Mouse (Mus musculus) forebrain, embryonic 12.5 days (tissue): ENCODE measurements around the gene Bptf. TPM values are rescaled to one million over a fixed set of nuclear protein-coding genes. Genes with fewer than 3 reads are reported as not detected.
"Not testable (repeated sequence)": the region's sequence is repeated elsewhere in the genome, so short reads cannot be mapped to it uniquely, and the experiment has no call there.

Source experiments
- ATAC-seq: fragments of 200-750 bp; cut with Nextera tagmentation; 2 replicates; pipeline ENCODE4 v1.8.0; 2017; ENCODE audit warnings: moderate TSS enrichment; ENCODE audit not compliant: low FRiP score
- H3K27ac ChIP-seq: fragments of 300-500 bp; sonication (generic); 2 replicates; pipeline ENCODE4 v1.5.1; 2016; ENCODE audit warnings: mild to moderate bottlenecking
- H3K27me3 ChIP-seq: fragments of 300-500 bp; sonication (generic); 2 replicates; pipeline ENCODE4 v1.6.1; 2016; ENCODE audit warnings: mild to moderate bottlenecking
- H3K36me3 ChIP-seq: fragments of 300-500 bp; sonication (generic); replicated peaks from 2 replicates; pipeline ENCODE4 v1.6.1; 2016; ENCODE audit warnings: mild to moderate bottlenecking
- H3K4me1 ChIP-seq: fragments of 300-500 bp; sonication (generic); 2 replicates; pipeline ENCODE4 v1.6.1; 2016
- H3K4me2 ChIP-seq: fragments of 300-500 bp; sonication (generic); 2 replicates; pipeline ENCODE4 v1.6.1; 2016; ENCODE audit warnings: mild to moderate bottlenecking, moderate library complexity
- H3K4me3 ChIP-seq: fragments of 300-500 bp; sonication (generic); replicated peaks from 2 replicates; pipeline ENCODE4 v1.5.1; 2016; ENCODE audit warnings: mild to moderate bottlenecking
- H3K9ac ChIP-seq: fragments of 300-500 bp; sonication (generic); 2 replicates; pipeline ENCODE4 v1.6.1; 2016; ENCODE audit warnings: mild to moderate bottlenecking
- H3K9me3 ChIP-seq: fragments of 300-500 bp; sonication (generic); 2 replicates; pipeline ENCODE4 v1.6.1; 2016
- WGBS: fragments of 180-500 bp; shearing (Covaris S2); methylation state at CpG from one replicate; pipeline ENCODE4 v1.1.7; 2016; 5-methylcytosine and 5-hydroxymethylcytosine counted together
- polyA plus RNA-seq: library from polyadenylated mRNA; unstranded; fragments of >200 nt; fragmentation: Nextera tagmentation; extraction: Ambion mirVana; gene quantifications from 2 replicates; pipeline ENCODE4 v1.2.1, GENCODE M21; 2016

Bptf gene
- 43.3 and 48.3 TPM in 2 replicates for polyA plus RNA-seq

DNA sequence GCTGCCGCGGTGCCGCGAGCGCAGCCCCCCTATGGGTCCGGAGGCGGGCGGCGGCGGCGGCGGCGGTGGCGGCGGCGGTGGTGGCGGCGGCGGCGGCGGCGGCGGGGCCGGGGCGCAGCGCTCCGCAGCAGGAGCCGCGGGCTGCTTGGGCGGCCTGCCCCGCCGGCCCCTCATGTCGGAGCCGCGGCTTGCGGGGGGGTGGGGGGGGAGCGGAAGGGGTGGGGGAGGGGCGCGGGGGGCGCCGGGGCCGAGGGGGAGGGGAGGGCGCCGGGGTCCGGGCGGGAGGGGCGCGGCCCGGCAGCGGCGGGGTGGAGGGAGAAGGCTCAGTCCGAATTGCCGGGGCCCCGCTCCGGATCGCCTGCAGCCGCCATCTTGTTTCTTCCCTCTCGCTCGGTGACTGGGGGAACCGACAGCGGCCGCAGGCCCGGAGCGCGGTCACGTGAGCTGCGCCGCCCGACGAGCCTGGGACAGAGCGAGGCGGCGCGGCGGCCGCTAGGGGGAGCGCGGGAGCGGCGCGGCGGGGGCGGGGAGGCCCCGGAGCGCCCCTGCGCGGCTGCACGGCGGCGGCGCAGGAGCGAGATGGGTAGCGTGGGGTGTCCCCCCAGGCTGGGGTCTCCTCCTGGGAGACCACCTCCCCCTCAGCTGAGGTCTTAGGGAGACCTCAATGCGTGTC, at the start of gene Bptf:
Gene Bptf (minus strand): TSS at position 379 of the 673 bp plus-strand sequence.
- peaks cover 21% of the 10 kb centered on the region for H3K4me1 ChIP-seq
- ATAC-seq = peak; percentile 98
- under 1% methylated on average over 38 of the region's 94 CpGs for WGBS
- peak within 1 kb of the TSS; percentile 98 for H3K9ac ChIP-seq
- H3K27me3 ChIP-seq = no peaks in the 10 kb centered on the region
- peak within 1 kb of the TSS; percentile 98 for H3K27ac ChIP-seq
- H3K4me3 ChIP-seq = peak within 1 kb of the TSS; percentile 97
- peak within 1 kb of the TSS; percentile 68 for H3K4me2 ChIP-seq
- H3K36me3 ChIP-seq = no peaks in the 10 kb centered on the region; the same call in 1 of the 2 replicates
- H3K9me3 ChIP-seq = no peaks in the 10 kb centered on the region

DNA sequence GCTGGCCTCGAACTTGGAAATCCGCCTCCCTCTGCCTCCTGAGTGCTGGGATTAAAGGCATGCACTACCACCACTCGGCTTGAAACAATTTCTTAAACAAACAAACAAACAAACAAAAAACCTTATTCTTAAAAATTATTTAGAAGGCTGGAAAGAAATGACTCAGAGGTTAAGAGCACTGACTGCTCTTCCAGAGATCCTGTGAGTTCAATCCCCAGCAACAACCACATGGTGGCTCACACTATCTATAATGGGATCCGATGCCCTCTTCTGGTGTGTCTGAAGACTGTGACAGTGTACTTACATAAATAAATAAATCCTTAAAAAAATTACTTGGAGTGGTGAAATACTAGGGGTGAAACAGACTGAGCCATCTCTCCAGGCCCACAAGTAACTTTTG, 29.3 kb upstream of the Bptf start:
- H3K4me3 ChIP-seq = no peak overlapping the region
- H3K9me3 ChIP-seq = no peaks in the 10 kb centered on the region
- ATAC-seq = no peak
- H3K27me3 ChIP-seq = no peaks in the 10 kb centered on the region
- H3K27ac ChIP-seq = no peak overlapping the region
- H3K4me1 ChIP-seq = peaks cover 3% of the 10 kb centered on the region; the same call in 1 of the 2 replicates
- WGBS = 87% methylated on average over 4 of the region's 4 CpGs
- no peak overlapping the region for H3K9ac ChIP-seq
- H3K36me3 ChIP-seq = peaks cover 11% of the 10 kb centered on the region
- no peak overlapping the region for H3K4me2 ChIP-seq

DNA sequence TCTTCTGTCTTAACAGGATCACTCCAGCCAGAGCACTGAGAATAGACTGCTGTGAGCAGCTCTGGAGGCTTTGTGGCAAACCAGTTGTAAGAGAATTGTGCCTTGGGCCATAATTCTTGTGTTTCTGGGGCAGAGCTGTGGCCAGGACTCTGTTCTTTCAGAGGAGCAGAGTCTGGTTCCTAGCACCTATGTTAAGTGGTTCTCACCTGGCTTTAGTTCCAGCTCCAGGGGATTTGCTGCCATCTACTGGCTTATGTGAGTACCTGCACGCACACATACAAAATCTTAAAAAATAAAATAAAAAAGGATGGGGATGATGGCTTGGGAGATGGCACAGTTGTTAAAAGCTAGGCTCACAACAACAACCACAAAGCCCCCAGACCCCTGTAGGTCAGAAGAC, 27.1 kb upstream of the Bptf start:
- H3K9ac ChIP-seq = no peak overlapping the region
- ATAC-seq = no peak
- no peaks in the 10 kb centered on the region for H3K27me3 ChIP-seq
- WGBS = 37% methylated on average over 1 of the region's 1 CpGs
- H3K27ac ChIP-seq = no peak overlapping the region
- H3K4me3 ChIP-seq = no peak overlapping the region
- H3K4me1 ChIP-seq = peaks cover 3% of the 10 kb centered on the region; the same call in 1 of the 2 replicates
- no peaks in the 10 kb centered on the region for H3K9me3 ChIP-seq
- H3K36me3 ChIP-seq = 0 out of 2 replicates have a peak, but pooled peaks cover 3% of the 10 kb centered on the region
- H3K4me2 ChIP-seq = no peak overlapping the region

DNA sequence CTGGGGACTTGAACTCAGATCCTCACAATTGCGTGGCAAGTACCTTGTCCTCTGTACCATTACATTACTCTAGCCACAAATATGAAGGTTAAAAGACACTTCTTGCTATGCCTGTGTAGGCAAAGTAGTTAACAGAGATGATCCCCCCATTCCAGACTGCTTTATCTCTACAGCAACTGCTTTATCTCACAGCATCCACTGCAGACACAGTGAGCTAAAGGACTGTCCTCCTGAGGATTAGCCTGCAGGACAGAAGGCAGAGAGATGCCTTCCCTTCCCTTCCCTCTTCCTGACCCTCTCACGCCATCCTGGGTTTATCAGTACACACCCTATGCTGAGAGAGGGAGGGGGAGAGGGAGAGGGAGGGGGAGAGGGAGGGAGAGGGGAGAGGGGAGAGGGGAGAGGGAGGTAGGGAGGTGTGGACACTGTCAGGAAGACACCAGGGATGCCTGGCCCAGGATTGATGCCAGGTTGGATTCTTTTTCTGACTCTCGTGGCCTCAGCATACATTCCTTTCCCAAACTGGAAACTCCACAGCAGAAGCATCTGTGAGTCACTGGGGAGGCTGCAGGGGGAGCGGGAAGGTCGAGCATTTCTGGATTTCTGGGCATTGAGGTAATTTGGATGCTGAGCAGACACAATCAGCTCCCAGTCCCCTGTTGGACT, 25.2 kb upstream of the Bptf start:
- no peak overlapping the region for H3K27ac ChIP-seq
- no peaks in the 10 kb centered on the region for H3K36me3 ChIP-seq
- no peak overlapping the region for H3K9ac ChIP-seq
- H3K4me1 ChIP-seq = peaks cover 3% of the 10 kb centered on the region; the same call in 1 of the 2 replicates
- H3K9me3 ChIP-seq = no peaks in the 10 kb centered on the region
- no peak overlapping the region for H3K4me3 ChIP-seq
- no peak overlapping the region for H3K4me2 ChIP-seq
- H3K27me3 ChIP-seq = no peaks in the 10 kb centered on the region
- ATAC-seq = no peak
- 73% methylated on average over 4 of the region's 5 CpGs for WGBS

DNA sequence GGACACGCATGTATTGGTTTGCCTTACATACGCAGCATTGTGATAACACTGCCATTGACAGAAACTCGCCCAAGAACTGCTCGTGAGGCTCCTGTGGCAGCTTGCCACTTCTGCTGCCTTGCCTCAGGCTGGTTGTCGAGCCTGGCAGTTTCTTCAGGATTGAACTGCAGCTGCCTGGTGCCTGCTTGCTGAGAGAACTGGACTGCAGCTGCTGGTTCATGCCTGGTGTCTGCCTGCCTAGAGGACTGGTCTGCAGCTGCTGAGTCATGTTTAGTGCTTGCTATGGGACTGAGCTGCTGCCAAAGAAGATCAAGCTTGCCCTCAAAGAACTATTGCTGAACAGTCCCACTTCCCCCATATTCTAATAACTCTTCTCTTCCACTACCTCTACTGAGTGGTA, 23.4 kb upstream of the Bptf start:
- no peak overlapping the region for H3K4me2 ChIP-seq
- H3K36me3 ChIP-seq = no peaks in the 10 kb centered on the region
- H3K4me3 ChIP-seq = no peak overlapping the region
- no peak overlapping the region for H3K9ac ChIP-seq
- no peaks in the 10 kb centered on the region for H3K9me3 ChIP-seq
- no peaks in the 10 kb centered on the region for H3K27me3 ChIP-seq
- WGBS = 87% methylated on average over 5 of the region's 5 CpGs
- H3K27ac ChIP-seq = no peak overlapping the region
- no peak for ATAC-seq
- peaks cover 3% of the 10 kb centered on the region; the same call in 1 of the 2 replicates for H3K4me1 ChIP-seq

DNA sequence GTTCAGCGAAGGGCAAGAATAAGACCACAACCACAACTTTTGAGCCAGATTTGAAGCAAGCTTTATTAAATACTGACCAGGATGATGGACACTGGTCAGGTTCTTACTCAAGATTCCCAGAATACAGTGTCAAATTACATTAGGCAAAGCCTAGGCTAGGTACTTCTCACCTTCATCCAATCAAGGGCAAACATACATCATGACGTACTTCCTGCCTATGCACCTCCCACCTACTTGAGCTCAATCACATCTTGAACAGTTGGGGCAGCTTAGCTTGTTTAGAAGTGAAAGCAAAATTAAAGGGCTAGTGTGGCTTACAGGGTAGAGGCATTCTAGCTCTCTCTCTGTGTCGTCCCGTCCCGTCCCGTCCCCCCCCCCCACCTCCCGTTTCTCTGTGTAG, 22.5 kb upstream of the Bptf start:
- Histone ChIP-seq H3K36me3 (no peaks in the 10 kb centered on the region), H3K9me3 (no peaks in the 10 kb centered on the region), H3K27ac (no peak overlapping the region), H3K4me1 (no peaks in the 10 kb centered on the region), H3K9ac (no peak overlapping the region), H3K27me3 (no peaks in the 10 kb centered on the region), H3K4me2 (no peak overlapping the region), H3K4me3 (no peak overlapping the region)
- ATAC-seq = no peak
- WGBS = 81% methylated on average over 7 of the region's 7 CpGs

DNA sequence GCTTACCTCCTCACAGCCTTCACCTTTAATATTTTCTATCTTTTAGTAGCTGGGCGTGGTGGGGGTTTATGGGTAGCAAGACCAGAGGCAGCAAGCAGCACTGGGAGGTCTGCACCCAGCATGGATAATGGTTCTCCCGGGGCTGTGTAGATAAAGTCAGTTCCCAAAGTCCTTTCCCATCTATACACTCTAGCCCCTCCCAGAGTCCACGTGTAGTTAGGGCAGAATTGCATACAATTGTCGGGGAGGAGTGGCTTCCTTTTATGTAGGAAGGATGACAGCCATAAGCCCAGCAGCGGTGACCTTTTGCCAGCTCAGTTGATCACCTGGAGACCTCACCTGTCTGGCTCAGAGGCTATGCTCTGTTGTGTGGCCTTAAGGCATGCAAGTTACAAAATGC, 21.7 kb upstream of the Bptf start:
- no peak for ATAC-seq
- no peaks in the 10 kb centered on the region for H3K27me3 ChIP-seq
- H3K4me3 ChIP-seq = no peak overlapping the region
- no peaks in the 10 kb centered on the region for H3K9me3 ChIP-seq
- H3K9ac ChIP-seq = no peak overlapping the region
- H3K4me2 ChIP-seq = no peak overlapping the region
- no peak overlapping the region for H3K27ac ChIP-seq
- no peaks in the 10 kb centered on the region for H3K4me1 ChIP-seq
- 76% methylated on average over 5 of the region's 5 CpGs for WGBS
- no peaks in the 10 kb centered on the region for H3K36me3 ChIP-seq

DNA sequence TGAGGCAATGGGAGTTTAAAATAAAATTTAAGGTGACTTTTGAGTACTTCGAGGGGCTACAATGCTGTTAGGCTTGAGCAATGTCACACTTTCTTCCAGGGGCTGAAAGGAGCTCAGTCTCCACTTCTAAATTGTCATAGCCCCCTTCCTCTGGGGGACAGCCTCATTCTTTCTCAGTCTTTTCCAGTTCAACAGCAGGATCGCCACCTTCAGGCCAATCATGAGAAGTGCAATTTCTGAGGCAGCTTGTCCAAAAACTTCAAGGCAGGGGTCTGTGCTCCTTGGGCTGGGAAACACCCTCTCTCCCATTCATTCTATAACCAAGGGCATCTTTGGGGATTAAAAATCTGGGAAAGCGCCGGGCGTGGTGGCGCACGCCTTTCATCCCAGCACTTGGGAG, 19.9 kb upstream of the Bptf start:
- Histone ChIP-seq H3K27me3 (no peaks in the 10 kb centered on the region), H3K4me3 (no peak overlapping the region), H3K9me3 (no peaks in the 10 kb centered on the region), H3K4me2 (no peak overlapping the region), H3K9ac (no peak overlapping the region), H3K36me3 (no peaks in the 10 kb centered on the region), H3K4me1 (no peaks in the 10 kb centered on the region), H3K27ac (no peak overlapping the region)
- no peak for ATAC-seq
- 74% methylated on average over 7 of the region's 7 CpGs for WGBS

DNA sequence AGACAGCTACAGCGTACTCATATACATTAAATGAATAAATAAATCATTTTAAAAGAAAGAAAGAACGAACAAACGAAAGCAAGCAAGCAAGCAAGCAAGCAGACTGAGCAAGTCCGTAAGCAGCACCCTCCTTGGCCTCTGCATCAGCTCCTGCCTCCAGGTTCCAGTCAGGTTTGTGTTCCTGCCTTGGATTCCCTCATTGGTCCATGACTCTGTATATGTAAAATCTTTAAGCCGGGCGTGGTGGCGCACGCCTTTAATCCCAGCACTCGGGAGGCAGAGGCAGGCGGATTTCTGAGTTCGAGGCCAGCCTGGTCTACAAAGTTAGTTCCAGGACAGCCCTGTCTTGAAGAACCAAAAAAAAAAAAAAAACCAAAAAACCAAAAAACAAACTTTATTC, 12.0 kb upstream of the Bptf start:
- H3K36me3 ChIP-seq, H3K27me3 ChIP-seq, H3K9me3 ChIP-seq, H3K27ac ChIP-seq, H3K9ac ChIP-seq, H3K4me3 ChIP-seq, H3K4me1 ChIP-seq, H3K4me2 ChIP-seq, ATAC-seq: not testable (repeated sequence)
- WGBS = 91% methylated on average over 11 of the region's 11 CpGs

DNA sequence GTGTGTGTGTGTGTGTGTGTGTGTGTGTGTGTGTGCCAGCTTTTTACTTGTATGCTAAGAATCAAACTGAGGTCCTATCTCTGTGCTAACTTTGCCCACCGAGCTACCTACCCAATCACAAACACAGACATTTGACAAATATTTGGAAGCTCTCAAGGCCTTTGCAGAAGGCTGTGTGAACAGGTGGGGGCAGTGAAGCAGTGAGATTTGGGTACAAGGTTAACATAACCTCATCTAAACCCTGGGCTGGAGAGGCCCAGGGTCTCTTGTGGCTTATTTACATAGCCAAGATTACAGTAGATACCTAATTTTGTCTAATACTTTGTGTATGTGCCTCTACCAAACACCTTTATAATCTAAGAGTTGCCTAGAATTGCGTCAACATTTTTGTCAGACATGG, 10.5 kb upstream of the Bptf start:
- no peak for ATAC-seq
- WGBS = 92% methylated on average over 2 of the region's 2 CpGs
- H3K4me2 ChIP-seq = no peak overlapping the region
- no peak overlapping the region for H3K4me3 ChIP-seq
- no peak overlapping the region for H3K9ac ChIP-seq
- no peaks in the 10 kb centered on the region for H3K4me1 ChIP-seq
- no peak overlapping the region for H3K27ac ChIP-seq
- H3K9me3 ChIP-seq = no peaks in the 10 kb centered on the region
- no peaks in the 10 kb centered on the region for H3K36me3 ChIP-seq
- no peaks in the 10 kb centered on the region for H3K27me3 ChIP-seq

DNA sequence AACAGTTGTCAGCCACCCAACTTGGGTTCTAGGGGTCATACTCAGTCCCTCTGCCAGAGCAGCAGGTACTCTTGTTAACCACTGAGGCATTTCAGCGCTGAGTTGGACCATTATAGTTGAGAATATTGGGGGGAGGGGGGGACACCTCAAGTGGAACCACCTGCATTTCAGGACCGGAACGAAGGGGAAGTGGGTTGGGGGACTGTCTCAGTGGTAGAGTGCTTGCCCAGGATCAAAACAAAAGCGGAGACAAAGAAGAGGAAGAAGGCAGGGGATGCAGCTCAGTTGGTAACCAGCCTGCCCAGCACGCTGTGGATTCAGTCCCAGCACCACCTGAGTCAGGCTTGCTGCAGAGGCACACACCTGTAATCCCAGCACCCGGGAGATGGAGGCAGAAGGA, 8.8 kb upstream of the Bptf start:
- Histone ChIP-seq H3K9ac (no peak overlapping the region), H3K4me1 (no peaks in the 10 kb centered on the region), H3K36me3 (no peaks in the 10 kb centered on the region), H3K27ac (no peak overlapping the region), H3K9me3 (no peaks in the 10 kb centered on the region), H3K27me3 (no peaks in the 10 kb centered on the region), H3K4me2 (no peak overlapping the region), H3K4me3 (no peak overlapping the region)
- no peak for ATAC-seq
- WGBS = 22% methylated on average over 6 of the region's 6 CpGs

DNA sequence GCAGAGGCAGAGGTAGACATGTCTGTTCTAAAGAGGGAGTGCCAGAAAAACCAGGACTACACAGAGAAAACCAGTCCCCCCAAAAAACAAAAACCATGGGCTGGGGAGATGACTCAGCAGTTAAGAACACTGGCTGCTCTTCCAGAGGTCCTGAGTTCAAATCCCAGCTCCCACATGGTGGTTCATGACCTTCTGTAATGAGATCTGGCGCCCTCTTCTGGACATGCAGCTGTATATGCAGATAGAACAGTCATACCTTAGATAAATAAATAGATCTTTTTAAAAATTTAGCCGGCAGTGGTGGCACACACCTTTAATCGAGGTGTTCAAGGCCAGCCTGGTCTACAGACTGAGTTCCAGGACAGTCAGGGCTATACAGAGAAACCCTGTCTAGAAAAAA, 6.7 kb upstream of the Bptf start:
- no peak for ATAC-seq
- H3K27ac ChIP-seq = no peak overlapping the region
- 83% methylated on average over 3 of the region's 3 CpGs for WGBS
- H3K27me3 ChIP-seq = no peaks in the 10 kb centered on the region
- H3K4me2 ChIP-seq = no peak overlapping the region
- no peaks in the 10 kb centered on the region for H3K36me3 ChIP-seq
- H3K4me1 ChIP-seq = no peaks in the 10 kb centered on the region
- H3K9ac ChIP-seq = no peak overlapping the region
- no peak overlapping the region for H3K4me3 ChIP-seq
- H3K9me3 ChIP-seq = no peaks in the 10 kb centered on the region

DNA sequence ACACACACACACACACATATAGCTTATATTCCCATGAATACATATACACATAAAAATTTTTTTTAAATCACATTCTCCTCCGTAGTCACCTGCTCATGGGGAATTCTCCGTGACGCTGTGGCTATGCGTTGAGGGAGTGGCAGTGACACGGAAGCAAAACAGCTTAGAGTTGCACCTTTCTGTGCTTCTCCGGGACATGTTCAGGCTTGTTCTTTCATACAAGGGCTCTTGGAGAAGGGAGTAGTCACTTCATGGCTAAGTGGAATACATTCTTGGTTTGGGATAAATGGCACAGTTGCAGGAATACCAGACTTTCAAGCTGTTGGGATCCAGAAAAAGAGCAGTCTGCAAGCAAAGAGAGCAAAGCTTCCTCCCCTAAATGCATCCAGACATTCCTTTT, 5.7 kb upstream of the Bptf start:
- Histone ChIP-seq H3K4me3 (no peak overlapping the region), H3K9me3 (no peaks in the 10 kb centered on the region), H3K27me3 (no peaks in the 10 kb centered on the region), H3K9ac (no peak overlapping the region), H3K4me2 (no peak overlapping the region), H3K4me1 (peaks cover 2% of the 10 kb centered on the region), H3K27ac (no peak overlapping the region), H3K36me3 (no peaks in the 10 kb centered on the region)
- ATAC-seq = no peak
- whole genome bisulfite sequencing = 96% methylated on average over 6 of the region's 6 CpGs
